Mouse (Mus musculus) neural tube, embryonic 12.5 days (tissue): ENCODE results near the gene Trp63. TPM values are rescaled to one million over a fixed set of nuclear protein-coding genes. Genes with fewer than 3 reads are reported as not detected.

Experiments used
- ATAC-seq: fragments of 200-750 bp; cut with Nextera tagmentation; 2 replicates; pipeline ENCODE4 v1.8.0; 2017; ENCODE audit warnings: low read depth, mild to moderate bottlenecking, moderate TSS enrichment, moderate library complexity; ENCODE audit not compliant: low FRiP score
- H3K27ac ChIP-seq: fragments of 300-500 bp; sonication (generic); 2 replicates; pipeline ENCODE4 v1.5.1; 2016
- H3K27me3 ChIP-seq: fragments of 300-500 bp; sonication (generic); replicated peaks from 2 replicates; pipeline ENCODE4 v1.6.1; 2016; ENCODE audit warnings: mild to moderate bottlenecking
- H3K36me3 ChIP-seq: fragments of 300-500 bp; sonication (generic); 2 replicates; pipeline ENCODE4 v1.6.1; 2016; ENCODE audit warnings: mild to moderate bottlenecking
- H3K4me1 ChIP-seq: fragments of 300-500 bp; sonication (generic); 2 replicates; pipeline ENCODE4 v1.6.1; 2016
- H3K4me2 ChIP-seq: fragments of 300-500 bp; sonication (generic); replicated peaks from 2 replicates; pipeline ENCODE4 v1.6.1; 2016; ENCODE audit warnings: mild to moderate bottlenecking
- H3K4me3 ChIP-seq: fragments of 300-500 bp; sonication (generic); 2 replicates; pipeline ENCODE4 v1.5.1; 2016
- H3K9ac ChIP-seq: fragments of 300-500 bp; sonication (generic); 2 replicates; pipeline ENCODE4 v1.6.1; 2016; ENCODE audit warnings: mild to moderate bottlenecking
- H3K9me3 ChIP-seq: fragments of 300-500 bp; sonication (generic); 2 replicates; pipeline ENCODE4 v1.6.1; 2016; ENCODE audit warnings: mild to moderate bottlenecking
- WGBS: fragments of 180-500 bp; shearing (Covaris S2); methylation state at CpG from one replicate; pipeline ENCODE4 v1.1.7; 2016; 5-methylcytosine and 5-hydroxymethylcytosine counted together
- polyA plus RNA-seq: library from polyadenylated mRNA; unstranded; fragments of >200 nt; fragmentation: Nextera tagmentation; extraction: Ambion mirVana; gene quantifications from 2 replicates; pipeline ENCODE4 v1.2.1, GENCODE M21; 2016

The Trp63 gene
- polyA plus RNA-seq, 1 experiment from 2014 or later, result 3.3 TPM

DNA sequence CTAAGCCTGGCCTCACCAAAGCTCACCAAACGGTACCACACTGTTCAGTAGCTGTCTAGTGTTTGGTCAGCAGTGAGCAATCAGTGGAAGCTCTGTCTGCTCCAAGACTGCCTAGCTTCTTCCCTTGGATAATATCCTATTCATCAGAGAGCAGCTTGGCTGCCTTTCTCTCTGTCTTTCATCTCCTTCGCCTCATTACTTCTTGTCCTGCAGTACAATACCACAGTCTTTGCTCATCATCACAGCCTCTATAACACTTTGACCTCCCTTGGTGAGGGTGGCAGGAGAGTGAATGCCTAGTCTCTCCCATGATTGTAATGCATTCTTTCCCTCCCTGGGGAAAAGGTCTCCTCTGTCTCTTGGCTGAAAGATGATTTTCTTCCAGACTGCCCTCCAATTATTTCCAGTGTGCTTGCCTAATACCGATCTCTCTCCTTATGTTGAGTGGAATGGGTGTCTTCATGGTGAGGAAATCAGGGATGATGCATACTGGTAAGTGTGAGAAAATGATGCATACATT is 216.9 kb downstream of the Trp63 start:
- ATAC-seq, result 0 out of 2 replicates have a peak, but pooled peaks have one; percentile 53
- 27% methylated on average over 3 of the region's 3 CpGs for WGBS
- no peak overlapping the region for H3K27ac ChIP-seq

DNA sequence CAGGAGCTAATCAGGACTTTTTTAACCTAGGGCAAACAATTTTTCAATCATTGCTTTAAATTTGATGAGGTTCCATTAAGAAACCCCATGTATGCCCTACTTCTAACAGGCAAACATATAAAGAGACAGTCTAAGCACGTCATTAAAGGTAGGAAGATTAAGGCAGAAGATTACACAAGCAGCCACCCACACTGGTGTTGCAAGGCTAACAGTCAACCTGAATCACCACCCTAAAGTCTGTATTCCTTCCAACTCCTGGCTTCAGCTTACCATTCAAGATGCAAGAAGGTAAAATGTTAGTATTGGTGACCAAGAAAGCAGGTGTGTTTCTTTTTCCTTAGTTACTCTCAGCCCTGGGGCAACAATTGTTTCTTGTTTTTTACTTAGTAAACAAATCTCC is 228.6 kb downstream of the Trp63 start:
- Histone ChIP-seq H3K4me3 (no peak overlapping the region), H3K27ac (no peak overlapping the region), H3K9me3 (no peaks in the 10 kb centered on the region), H3K9ac (no peak overlapping the region), H3K36me3 (no peaks in the 10 kb centered on the region), H3K4me1 (no peaks in the 10 kb centered on the region), H3K27me3 (no peaks in the 10 kb centered on the region), H3K4me2 (no peak overlapping the region)
- no peak for ATAC-seq
- 88% methylated on average over 1 of the region's 1 CpGs for WGBS

More for the DNA sequence above, 216.9 kb downstream of the Trp63 start:
- Histone ChIP-seq H3K4me3 (no peak overlapping the region), H3K4me1 (peaks cover 6% of the 10 kb centered on the region; the same call in 1 of the 2 replicates), H3K4me2 (no peak overlapping the region), H3K27me3 (no peaks in the 10 kb centered on the region), H3K9me3 (no peaks in the 10 kb centered on the region), H3K9ac (no peak overlapping the region), H3K36me3 (no peaks in the 10 kb centered on the region)

DNA sequence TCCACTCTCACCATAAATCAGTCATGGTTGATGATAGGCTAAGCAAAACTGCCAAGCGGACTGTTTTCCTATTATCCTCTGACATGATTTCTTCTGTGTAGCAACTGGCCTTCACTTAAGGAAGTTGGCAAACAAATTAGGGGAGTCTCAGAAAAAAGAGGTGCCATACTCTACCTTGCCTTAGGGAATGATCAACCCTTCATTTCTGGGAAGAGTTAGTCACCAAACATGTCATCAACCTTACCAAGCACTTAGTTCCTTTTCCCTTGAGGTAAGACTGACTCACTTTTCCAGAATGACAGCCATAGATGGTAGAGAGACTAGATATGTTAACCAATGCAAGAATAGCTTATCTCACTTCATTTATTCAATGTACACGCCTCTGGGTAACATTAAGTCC is 250.6 kb downstream of the Trp63 start:
- ATAC-seq, result no peak
- Histone ChIP-seq H3K4me3 (no peak overlapping the region), H3K4me2 (no peak overlapping the region), H3K27me3 (no peaks in the 10 kb centered on the region), H3K9ac (no peak overlapping the region), H3K4me1 (no peaks in the 10 kb centered on the region), H3K9me3 (no peaks in the 10 kb centered on the region), H3K36me3 (no peaks in the 10 kb centered on the region), H3K27ac (no peak overlapping the region)
- 83% methylated on average over 2 of the region's 2 CpGs for WGBS
